26 mouse cellular contexts compared by ENCODE assay signal in genomic region chr5:100315646-100316045, GRCm38 (mm10).
DNase-seq lines count a peak whose midpoint lies in the region; ATAC-seq lines count a peak whose summit lies in the region.
"Had no signal": no experiment of that assay in that cellular context is flagged by ENCODE, and none has a peak within 500 bp of the region (broad histone marks: within the 10 kb centered on the region; RNA-seq: fewer than 3 reads in every experiment).

No protein-coding gene starts in this region.

- H3K27ac ChIP-seq in liver, embryonic 11.5 days (ENCODE audit: low read depth, low read length): no peak overlapping the region
- no peak overlapping the region for H3K27ac ChIP-seq in kidney, embryonic 14.5 days (ENCODE audit: low read depth, low read length)
- H3K27ac ChIP-seq: embryonic facial prominence, embryonic 10.5 days; embryonic facial prominence, embryonic 13.5 days; heart, adult 2 months; heart, embryonic 10.5 days; hindbrain, embryonic 12.5 days; intestine, embryonic 15.5 days had no signal

- no peak overlapping the region for H3K9ac ChIP-seq in liver, embryonic 11.5 days (ENCODE audit: low read depth, low read length)
- H3K9ac ChIP-seq in kidney, embryonic 14.5 days (ENCODE audit: low read depth, low read length): no peak overlapping the region
- H3K9ac ChIP-seq: embryonic facial prominence, embryonic 13.5 days; forebrain, postnatal 0 days; hindbrain, embryonic 12.5 days; intestine, embryonic 15.5 days had no signal

- H3K36me3 ChIP-seq in liver, embryonic 11.5 days (ENCODE audit: control insufficient read depth, insufficient read depth, low read length): no peaks in the 10 kb centered on the region
- H3K36me3 ChIP-seq in kidney, embryonic 14.5 days (ENCODE audit: control insufficient read depth, insufficient read depth, low read length): no peaks in the 10 kb centered on the region
- H3K36me3 ChIP-seq: embryonic facial prominence, embryonic 10.5 days; embryonic facial prominence, embryonic 13.5 days; heart, embryonic 10.5 days; hindbrain, embryonic 12.5 days; intestine, embryonic 15.5 days had no signal

- no peak overlapping the region for H3K4me3 ChIP-seq in liver, embryonic 11.5 days (ENCODE audit: low read depth, low read length)
- no peak overlapping the region for H3K4me3 ChIP-seq in kidney, embryonic 14.5 days (ENCODE audit: low read length)
- H3K4me3 ChIP-seq: embryonic facial prominence, embryonic 10.5 days; embryonic facial prominence, embryonic 13.5 days; erythroblast, embryonic 14.5 days; heart, adult 2 months; heart, embryonic 10.5 days; hindbrain, embryonic 12.5 days; intestine, embryonic 15.5 days had no signal

- peak; percentile 31; the same call in 1 of the 2 replicates for ATAC-seq in frontal cortex, adult (ENCODE audit: low TSS enrichment)
- no peak for ATAC-seq in liver, embryonic 11.5 days (replicated peaks; ENCODE audit: low FRiP score)
- no peak for ATAC-seq in kidney, embryonic 14.5 days (ENCODE audit: low FRiP score, low TSS enrichment)
- ATAC-seq: CD4-positive, CD25-positive, alpha-beta regulatory T cell, adult 4 months; forebrain, embryonic 14.5 days; forebrain, postnatal 0 days; hindbrain, embryonic 16.5 days; intestine, embryonic 15.5 days had no signal

- WGBS in liver, embryonic 11.5 days: 61% methylated on average over 3 of the region's 3 CpGs
- WGBS in kidney, embryonic 14.5 days: 60% methylated on average over 3 of the region's 3 CpGs

- H3K27me3 ChIP-seq in liver, embryonic 11.5 days (replicated peaks; ENCODE audit: control insufficient read depth, insufficient read depth, low read length): no peaks in the 10 kb centered on the region
- H3K27me3 ChIP-seq in kidney, embryonic 14.5 days (ENCODE audit: control insufficient read depth, insufficient read depth, low read length): no peaks in the 10 kb centered on the region
- H3K27me3 ChIP-seq: hindbrain, embryonic 12.5 days; intestine, embryonic 15.5 days had no signal

- no peak overlapping the region for H3K4me2 ChIP-seq in liver, embryonic 11.5 days
- H3K4me2 ChIP-seq in kidney, embryonic 14.5 days (replicated peaks; ENCODE audit: low read depth, low read length): no peak overlapping the region
- H3K4me2 ChIP-seq: embryonic facial prominence, embryonic 13.5 days; hindbrain, embryonic 12.5 days; intestine, embryonic 15.5 days had no signal

- no peaks in the 10 kb centered on the region for H3K4me1 ChIP-seq in liver, embryonic 11.5 days (replicated peaks; ENCODE audit: control insufficient read depth, insufficient read depth, low read length)
- no peaks in the 10 kb centered on the region for H3K4me1 ChIP-seq in kidney, embryonic 14.5 days (ENCODE audit: control insufficient read depth, insufficient read depth, low read length)
- H3K4me1 ChIP-seq: embryonic facial prominence, embryonic 13.5 days; intestine, embryonic 15.5 days had no signal

- no peaks in the 10 kb centered on the region for H3K9me3 ChIP-seq in liver, embryonic 11.5 days (ENCODE audit: control insufficient read depth, low read length)
- H3K9me3 ChIP-seq in kidney, embryonic 14.5 days (ENCODE audit: control insufficient read depth, low read length): no peaks in the 10 kb centered on the region
- H3K9me3 ChIP-seq: embryonic facial prominence, embryonic 10.5 days; embryonic facial prominence, embryonic 13.5 days; heart, embryonic 10.5 days; hindbrain, embryonic 12.5 days; intestine, embryonic 15.5 days had no signal

- DNase-seq in frontal cortex, postnatal 36 days (ENCODE audit: low spot score in 2 of 2): no peak
- DNase-seq in cerebellum, adult 18-20 months: peak; percentile 54 to 58
- DNase-seq in cerebellum, adult 9-10 months: peak; percentile 66
- DNase-seq in cerebellum, postnatal 36 days: peak; percentile 37 to 39
- DNase-seq in thymus, adult 18-20 months: no peak
- no peak for DNase-seq in liver, embryonic 11.5 days (ENCODE audit: low spot score)
- DNase-seq: adrenal gland, adult 2 months; adrenal gland, postnatal 14 days; embryo, embryonic 11 days; forebrain, postnatal 0 days; gastrocnemius, postnatal 10 days; gastrocnemius, postnatal 36 days; heart, adult 2 months; kidney, adult 11 months; kidney, adult 8-10 months had no signal

Comparison
In these comparisons a context has a peak if more than half of its experiments do, and no peak if none do; other contexts are left out.
1. DNase-seq: peak in cerebellum, adult 18-20 months (2 of 2), cerebellum, adult 9-10 months (single experiment) and cerebellum, postnatal 36 days (2 of 2); none in frontal cortex, postnatal 36 days (0 of 2), thymus, adult 18-20 months (0 of 2) and liver, embryonic 11.5 days (single experiment).